Mouse (Mus musculus) thymus, postnatal 36 days (tissue): ENCODE measurements around the gene Mmp7.

Source experiments
- DNase-seq, 2 experiments: peaks; one replicate each; pipeline ENCODE4 v3.0.0; 2022; ENCODE audit warnings: mixed read lengths in 2 of 2

The Mmp7 gene

GRCm38 (mm10) chr9:7691790-7692189, at the start of gene Mmp7:
Gene Mmp7 (plus strand): TSS chr9:7692090.
- DNase-seq, result no peak

GRCm38 (mm10) chr9:7647901-7648300, 44.0 kb upstream of the Mmp7 start:
- DNase-seq, result no peak

GRCm38 (mm10) chr9:7650397-7651180, 41.3 kb upstream of the Mmp7 start:
- no peak for DNase-seq

GRCm38 (mm10) chr9:7652351-7653085, 39.4 kb upstream of the Mmp7 start:
- no peak for DNase-seq

GRCm38 (mm10) chr9:7657946-7658345, 33.9 kb upstream of the Mmp7 start:
- no peak for DNase-seq

GRCm38 (mm10) chr9:7659469-7660020, 32.3 kb upstream of the Mmp7 start:
- no peak for DNase-seq

GRCm38 (mm10) chr9:7661371-7661770, 30.5 kb upstream of the Mmp7 start:
- no peak for DNase-seq

- no peak for DNase-seq
Measured at GRCm38 (mm10) chr9:7669674-7670073, 22.2 kb upstream of the Mmp7 start.

GRCm38 (mm10) chr9:7672985-7673384, 18.9 kb upstream of the Mmp7 start:
- DNase-seq, result no peak

GRCm38 (mm10) chr9:7678154-7678837, 13.6 kb upstream of the Mmp7 start:
- no peak for DNase-seq

- no peak for DNase-seq
Measured at GRCm38 (mm10) chr9:7682081-7682618, 9.7 kb upstream of the Mmp7 start.

- DNase-seq, result no peak
Measured at GRCm38 (mm10) chr9:7686024-7686423, 5.9 kb upstream of the Mmp7 start.

- DNase-seq, result no peak
Measured at GRCm38 (mm10) chr9:7689799-7690198, 2.1 kb upstream of the Mmp7 start.

GRCm38 (mm10) chr9:7693961-7694360, 2.1 kb downstream of the Mmp7 start:
- DNase-seq, result no peak

- DNase-seq, result no peak
Measured at GRCm38 (mm10) chr9:7695646-7696045, 3.8 kb downstream of the Mmp7 start.

- DNase-seq, result no peak
Measured at GRCm38 (mm10) chr9:7708698-7709097, 16.8 kb downstream of the Mmp7 start.

GRCm38 (mm10) chr9:7711196-7711595, 19.3 kb downstream of the Mmp7 start:
- DNase-seq, result no peak

- DNase-seq, result peak in 1 of 2 experiments; percentile 22
Measured at GRCm38 (mm10) chr9:7714062-7714907, 22.4 kb downstream of the Mmp7 start.

GRCm38 (mm10) chr9:7714908-7715175, 23.0 kb downstream of the Mmp7 start:
- no peak for DNase-seq

- DNase-seq, result no peak
Measured at GRCm38 (mm10) chr9:7721543-7721942, 29.7 kb downstream of the Mmp7 start.

GRCm38 (mm10) chr9:7728997-7729396, 37.1 kb downstream of the Mmp7 start:
- DNase-seq, result no peak

GRCm38 (mm10) chr9:7742696-7743095, 50.8 kb downstream of the Mmp7 start:
- DNase-seq, result no peak
